Mouse (Mus musculus) 416B (cell line): ENCODE results near the gene Srrm2.

Experiments
- DNase-seq: peaks from one replicate; pipeline ENCODE4 v3.0.0; 2011; ENCODE audit warnings: low read depth

Gene Srrm2

DNA sequence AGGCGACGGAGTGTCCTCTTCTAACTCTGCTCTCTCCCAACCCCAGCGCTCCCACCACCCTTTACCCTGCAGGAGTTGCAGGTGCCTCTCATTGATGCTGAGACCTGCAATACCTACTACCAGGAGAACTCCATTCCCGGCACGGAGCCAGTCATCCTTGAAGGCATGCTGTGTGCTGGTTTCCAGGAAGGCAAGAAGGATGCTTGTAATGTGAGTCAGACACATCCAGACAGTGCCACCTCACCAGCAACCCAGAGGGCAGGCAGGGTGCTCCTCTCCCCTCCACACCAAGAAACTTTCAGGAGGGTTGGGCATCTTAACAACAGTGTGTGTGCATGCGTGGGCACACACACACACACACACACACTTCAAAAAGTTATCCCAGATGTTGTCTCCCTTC is 66.9 kb downstream of the Srrm2 start:
- no peak for DNase-seq

DNA sequence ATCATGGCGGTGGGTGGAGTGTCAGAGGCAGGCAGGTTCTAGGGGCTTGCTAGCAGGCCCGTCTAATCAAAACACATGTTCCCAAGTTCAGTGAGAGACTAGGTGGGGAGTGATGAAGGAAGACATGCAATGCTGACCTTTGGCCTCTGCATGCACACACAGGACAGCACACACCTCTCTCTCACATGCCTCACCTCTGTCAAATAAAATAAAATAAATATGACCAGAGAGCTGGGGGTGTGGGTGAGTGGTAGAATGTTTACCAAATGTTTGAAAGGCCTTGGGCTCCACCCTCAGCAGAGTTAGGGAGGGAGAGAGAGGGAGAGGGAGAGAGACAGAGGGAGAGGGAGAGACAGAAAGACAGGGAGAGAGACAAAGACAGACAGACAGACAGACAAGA is 67.6 kb downstream of the Srrm2 start:
- DNase-seq = no peak

DNA sequence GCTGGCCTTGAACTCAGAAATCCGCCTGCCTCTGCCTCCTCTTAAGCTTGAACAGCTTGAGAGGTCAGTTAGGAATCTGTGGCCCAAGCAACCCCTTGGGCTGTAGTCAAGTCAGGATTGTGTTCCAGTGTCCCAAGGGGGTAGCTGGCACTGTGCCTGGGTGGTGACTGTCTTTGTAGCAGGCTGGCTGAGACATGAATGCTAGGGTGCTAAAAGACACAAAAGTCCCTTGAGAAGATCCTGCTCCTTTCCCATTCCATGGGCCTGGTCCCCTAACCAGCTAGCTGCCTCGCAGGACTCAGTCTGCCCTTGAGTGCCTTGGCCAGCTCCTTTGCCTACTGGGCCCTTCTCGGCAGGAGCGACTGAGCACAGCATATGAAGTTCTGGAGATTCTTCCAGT is 72.6 kb downstream of the Srrm2 start:
- no peak for DNase-seq

DNA sequence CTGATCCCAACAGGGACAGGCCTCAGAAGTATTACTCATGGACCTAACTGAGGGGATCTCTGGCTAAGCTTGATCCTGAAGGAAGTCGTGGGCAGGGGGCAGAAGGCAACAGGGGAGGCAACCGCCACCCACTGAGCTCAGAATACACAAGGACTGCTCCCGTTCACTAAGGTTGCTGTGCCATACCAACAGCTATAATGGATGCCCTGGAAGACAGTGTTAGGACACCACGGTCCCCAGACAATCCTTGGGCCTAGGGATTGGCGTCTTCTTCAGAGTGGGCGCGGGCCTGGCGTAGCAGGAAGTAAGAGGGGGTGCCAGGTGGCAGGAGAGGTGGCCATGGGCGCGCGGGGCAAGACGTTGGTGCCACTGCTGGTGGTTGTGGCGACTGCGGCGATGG is 77.4 kb downstream of the Srrm2 start, which contains the start of gene Prss21:
Gene Prss21 (plus strand): TSS at position 301 of the 400 bp plus-strand sequence.
- DNase-seq = no peak

DNA sequence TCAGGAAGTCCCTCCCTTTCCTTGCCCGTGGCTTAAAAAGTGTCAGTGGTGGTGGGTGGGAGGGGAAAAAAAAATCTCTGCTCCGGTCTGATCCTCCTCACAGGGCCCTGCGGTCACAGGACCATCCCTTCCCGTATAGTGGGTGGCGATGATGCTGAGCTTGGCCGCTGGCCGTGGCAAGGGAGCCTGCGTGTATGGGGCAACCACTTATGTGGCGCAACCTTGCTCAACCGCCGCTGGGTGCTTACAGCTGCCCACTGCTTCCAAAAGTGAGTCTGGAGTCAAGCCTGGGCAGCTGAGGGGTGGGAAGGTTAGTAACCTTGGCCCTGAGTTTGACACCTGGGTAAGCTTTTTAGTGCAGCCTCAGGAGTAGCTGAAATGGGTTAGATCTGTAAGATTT is 78.2 kb downstream of the Srrm2 start:
- DNase-seq = peak; percentile 45
